Mouse (Mus musculus): ENCODE measurements around the gene Sh2b1.

The Sh2b1 gene

GRCm38 (mm10) chr7:126456382-126457266 lies 18.6 kb downstream of the Sh2b1 start:
- 92% methylated on average over 17 of the region's 17 CpGs for WGBS

GRCm38 (mm10) chr7:126455242-126455641 lies 20.0 kb downstream of the Sh2b1 start:
- WGBS, result 83% methylated on average over 2 of the region's 2 CpGs

GRCm38 (mm10) chr7:126453861-126454260 lies 21.4 kb downstream of the Sh2b1 start:
- 65% methylated on average over 7 of the region's 7 CpGs for WGBS

- 86% methylated on average over 3 of the region's 3 CpGs for WGBS
Measured at GRCm38 (mm10) chr7:126452244-126452643, 23.0 kb downstream of the Sh2b1 start.

- 92% methylated on average over 6 of the region's 6 CpGs for WGBS
Measured at GRCm38 (mm10) chr7:126450641-126451040, 24.6 kb downstream of the Sh2b1 start.

GRCm38 (mm10) chr7:126449991-126450390 lies 25.2 kb downstream of the Sh2b1 start:
- 92% methylated on average over 18 of the region's 18 CpGs for WGBS

- WGBS, result 90% methylated on average over 19 of the region's 19 CpGs
Measured at GRCm38 (mm10) chr7:126448481-126448880, 26.7 kb downstream of the Sh2b1 start.

GRCm38 (mm10) chr7:126446217-126446616 lies 29.0 kb downstream of the Sh2b1 start:
- 93% methylated on average over 21 of the region's 21 CpGs for WGBS

GRCm38 (mm10) chr7:126445104-126445815 lies 30.0 kb downstream of the Sh2b1 start:
- 95% methylated on average over 15 of the region's 15 CpGs for WGBS

- WGBS, result 98% methylated on average over 9 of the region's 9 CpGs
Measured at GRCm38 (mm10) chr7:126444536-126444935, 30.7 kb downstream of the Sh2b1 start.

- WGBS, result 96% methylated on average over 10 of the region's 10 CpGs
Measured at GRCm38 (mm10) chr7:126443997-126444396, 31.2 kb downstream of the Sh2b1 start.

GRCm38 (mm10) chr7:126440134-126440533 lies 35.1 kb downstream of the Sh2b1 start:
- WGBS, result 76% methylated on average over 9 of the region's 9 CpGs

- WGBS, result 39% methylated on average over 8 of the region's 8 CpGs
Measured at GRCm38 (mm10) chr7:126436851-126437250, 38.4 kb downstream of the Sh2b1 start.

GRCm38 (mm10) chr7:126435801-126436200 lies 39.4 kb downstream of the Sh2b1 start:
- WGBS, result 87% methylated on average over 3 of the region's 3 CpGs

- 91% methylated on average over 7 of the region's 7 CpGs for WGBS
Measured at GRCm38 (mm10) chr7:126434726-126435125, 40.5 kb downstream of the Sh2b1 start.

GRCm38 (mm10) chr7:126429503-126429898 lies 45.7 kb downstream of the Sh2b1 start:
- 26% methylated on average over 15 of the region's 15 CpGs for WGBS

GRCm38 (mm10) chr7:126428631-126429502 lies 46.4 kb downstream of the Sh2b1 start, which contains the start of gene Rabep2:
Gene Rabep2, plus strand, starts transcription at chr7:126428759.
- WGBS, result under 1% methylated on average over 81 of the region's 82 CpGs

GRCm38 (mm10) chr7:126428154-126428553 lies 47.1 kb downstream of the Sh2b1 start:
- 29% methylated on average over 4 of the region's 4 CpGs for WGBS

- WGBS, result 63% methylated on average over 13 of the region's 13 CpGs
Measured at GRCm38 (mm10) chr7:126427323-126427860, 47.8 kb downstream of the Sh2b1 start.

- 77% methylated on average over 6 of the region's 6 CpGs for WGBS
Measured at GRCm38 (mm10) chr7:126424161-126424560, 51.1 kb downstream of the Sh2b1 start.

- 89% methylated on average over 5 of the region's 5 CpGs for WGBS
Measured at GRCm38 (mm10) chr7:126421756-126422155, 53.5 kb downstream of the Sh2b1 start.

All from cerebral cortex, adult 2 months (tissue).